Mouse (Mus musculus): ENCODE measurements around the gene Unc13c.

Unc13c gene

DNA sequence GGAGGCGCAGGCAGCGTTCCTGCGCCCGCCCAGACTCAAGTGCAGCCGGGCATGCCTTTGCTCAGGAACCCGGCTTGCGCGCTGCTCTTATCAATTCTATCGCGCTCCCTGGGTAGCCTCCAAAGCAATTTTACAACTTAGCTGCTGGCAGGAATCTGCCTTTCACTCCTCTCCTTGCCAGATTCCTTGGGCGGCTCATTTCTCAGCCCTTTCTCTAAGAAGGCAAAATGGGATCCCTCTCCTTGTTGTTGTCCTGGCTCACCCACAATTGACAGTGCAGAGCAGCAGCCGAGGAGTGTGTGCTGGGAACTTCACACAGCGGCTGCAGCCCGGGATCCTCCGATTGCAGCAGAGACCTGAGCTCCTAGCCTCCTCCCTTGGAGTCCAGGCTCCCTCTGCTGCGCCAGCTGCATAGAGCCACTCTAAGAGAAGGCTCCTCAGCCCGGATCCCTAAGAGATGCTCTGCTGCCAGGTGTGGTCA lies at the start of gene Unc13c:
Gene Unc13c (minus strand): TSS at position 326 of the 481 bp plus-strand sequence.
- peak; percentile 9 for DNase-seq (ENCODE audit: low read depth)

DNA sequence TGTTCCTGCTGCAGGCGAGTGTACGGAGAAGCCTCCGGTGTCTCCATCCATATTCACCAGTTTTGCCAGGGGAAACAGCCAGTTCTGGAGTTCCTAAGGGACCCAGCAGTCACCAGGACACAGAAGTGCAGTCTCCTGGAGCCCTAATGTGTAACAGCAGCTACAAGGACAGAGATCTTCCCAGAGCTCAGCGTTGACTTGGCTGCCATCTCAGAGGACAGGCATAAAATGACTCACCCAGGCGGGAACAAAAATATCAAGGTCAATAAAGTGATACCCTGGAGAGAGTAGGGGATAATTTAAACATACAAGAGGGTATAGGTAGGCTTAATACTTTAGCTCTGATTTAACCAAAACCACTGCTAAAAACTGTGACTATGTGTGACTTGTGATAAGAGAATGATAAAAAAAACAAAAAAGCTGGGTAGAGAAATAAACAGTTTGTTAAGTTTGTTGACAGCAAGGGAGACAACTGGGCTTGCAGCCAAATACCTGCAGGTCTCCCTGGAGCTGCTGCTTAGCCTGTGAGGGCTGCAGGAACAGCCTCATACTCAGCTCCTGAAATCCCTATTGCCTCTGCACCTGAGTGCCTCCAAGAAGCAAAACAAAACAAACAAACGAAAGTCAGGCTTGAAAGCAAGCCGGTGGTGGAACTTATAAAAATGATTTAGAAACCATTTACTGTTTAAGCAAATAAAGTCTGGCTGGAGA lies 39.4 kb upstream of the Unc13c start:
- no peak for DNase-seq (ENCODE audit: low read depth)

DNA sequence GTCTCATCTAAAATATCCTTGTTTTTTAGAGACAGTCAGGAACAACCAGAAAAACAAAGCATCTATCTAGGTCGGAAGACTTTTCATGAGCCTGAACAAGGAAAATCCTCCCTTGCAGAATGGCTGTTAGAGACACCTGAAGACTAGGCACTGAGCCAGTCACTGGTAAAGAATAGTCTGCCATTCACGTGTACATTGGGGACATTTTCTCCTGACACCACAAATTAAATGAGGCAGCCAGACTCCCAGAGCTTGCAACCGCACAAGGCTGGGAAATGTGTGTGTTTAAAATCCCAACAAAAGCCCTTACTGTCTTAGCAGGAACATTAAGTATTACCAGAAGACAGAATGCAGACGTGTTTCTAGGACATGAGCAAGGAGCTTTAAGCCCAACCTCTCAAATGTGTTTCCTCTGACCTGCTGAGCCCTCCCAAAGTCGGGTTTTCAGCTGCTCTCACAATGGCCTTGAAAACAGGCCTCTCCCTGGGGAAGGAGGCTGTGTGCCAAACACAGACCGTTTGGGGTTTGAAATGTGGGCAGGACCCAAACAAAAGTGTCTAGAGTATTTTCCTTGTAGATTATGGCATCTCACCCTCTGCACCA lies 33.7 kb upstream of the Unc13c start:
- peak; percentile 19 for DNase-seq (ENCODE audit: low read depth)

- no peak for DNase-seq (ENCODE audit: low read depth)
These were observed 19.3 kb upstream of the Unc13c start for GRCm38 (mm10) chr9:73988096-73988495.

DNA sequence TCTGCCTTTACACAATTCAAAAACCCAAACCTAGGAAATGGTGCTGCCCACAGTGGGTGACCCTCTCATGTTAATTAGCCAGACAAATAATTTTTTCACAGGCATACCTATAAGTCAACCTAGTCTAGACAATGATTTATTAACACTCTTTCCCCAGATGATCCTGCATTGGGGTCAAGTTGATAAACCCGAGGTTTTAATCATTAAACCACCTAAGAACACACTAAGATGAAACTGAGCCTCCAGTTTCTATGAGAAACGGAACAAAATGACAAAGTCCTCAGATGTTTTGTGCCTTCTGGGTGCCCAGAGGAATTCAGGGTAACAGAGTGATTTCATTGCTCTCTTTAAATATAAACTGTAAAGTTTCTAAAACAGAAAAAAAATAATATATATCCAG lies 18.5 kb upstream of the Unc13c start:
- no peak for DNase-seq (ENCODE audit: low read depth)

DNA sequence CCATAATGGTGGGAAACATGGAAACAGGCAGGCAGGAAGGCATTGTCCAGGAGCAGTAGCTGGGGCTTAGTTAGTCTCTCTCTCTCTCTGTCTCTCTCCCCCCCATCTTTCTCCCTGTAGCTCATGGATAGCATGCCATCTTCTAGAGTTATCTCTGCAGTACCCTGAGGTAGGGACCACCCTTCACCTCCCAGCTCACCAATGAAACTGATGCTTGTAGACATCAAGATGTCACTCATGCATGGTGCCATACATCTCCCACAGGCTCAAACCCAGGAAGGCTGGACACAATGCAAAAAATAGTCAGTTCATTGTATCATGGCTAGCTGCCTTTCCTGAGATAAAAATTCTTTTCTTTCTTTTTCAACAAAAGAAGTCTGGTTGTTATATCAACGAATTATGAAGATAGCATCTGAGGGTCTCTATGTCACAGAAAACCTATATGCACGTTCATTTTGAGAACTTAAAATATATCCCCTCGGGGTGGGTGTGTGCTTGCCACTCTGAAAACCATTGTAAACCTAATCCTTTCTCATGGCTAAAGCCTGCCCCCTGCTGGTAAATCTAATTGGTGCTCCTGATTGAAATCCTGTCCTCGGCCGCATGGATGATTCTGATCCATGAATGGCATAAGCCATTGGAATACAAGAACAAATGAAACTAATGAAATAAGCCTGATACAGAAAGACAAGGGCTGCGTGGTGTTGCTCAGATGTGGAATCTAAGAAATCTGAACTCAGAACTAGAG lies 14.0 kb upstream of the Unc13c start:
- DNase-seq (ENCODE audit: low read depth) = peak; percentile 15

- no peak for DNase-seq (ENCODE audit: low read depth)
These were observed 3.7 kb upstream of the Unc13c start for GRCm38 (mm10) chr9:73972327-73972988.

DNA sequence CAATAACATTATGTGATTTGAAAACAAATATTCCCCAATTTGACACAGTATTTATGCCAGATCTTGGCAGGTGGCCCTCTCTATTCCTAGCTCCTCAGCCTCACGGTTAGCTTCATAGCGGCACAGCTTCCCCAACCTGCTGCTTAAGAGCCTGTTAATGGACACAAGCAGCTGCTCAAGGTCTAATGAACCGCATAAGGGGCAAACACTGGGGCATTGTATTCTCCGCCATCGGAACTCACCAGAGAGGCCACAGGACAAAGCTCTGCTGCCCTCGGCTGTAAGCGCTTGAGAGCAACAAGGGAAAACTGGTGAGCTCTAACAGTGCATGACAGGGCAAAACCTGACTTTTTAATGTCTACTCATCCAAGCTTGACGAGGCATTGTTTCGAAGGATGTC lies 2.0 kb upstream of the Unc13c start:
- DNase-seq (ENCODE audit: low read depth) = no peak

GRCm38 (mm10) chr9:73965322-73965915 lies 3.3 kb downstream of the Unc13c start:
- DNase-seq (ENCODE audit: low read depth) = no peak

GRCm38 (mm10) chr9:73962471-73962870 lies 6.3 kb downstream of the Unc13c start:
- no peak for DNase-seq (ENCODE audit: low read depth)

- peak; percentile 13 for DNase-seq (ENCODE audit: low read depth)
These were observed 16.4 kb downstream of the Unc13c start for GRCm38 (mm10) chr9:73952331-73952730.

DNA sequence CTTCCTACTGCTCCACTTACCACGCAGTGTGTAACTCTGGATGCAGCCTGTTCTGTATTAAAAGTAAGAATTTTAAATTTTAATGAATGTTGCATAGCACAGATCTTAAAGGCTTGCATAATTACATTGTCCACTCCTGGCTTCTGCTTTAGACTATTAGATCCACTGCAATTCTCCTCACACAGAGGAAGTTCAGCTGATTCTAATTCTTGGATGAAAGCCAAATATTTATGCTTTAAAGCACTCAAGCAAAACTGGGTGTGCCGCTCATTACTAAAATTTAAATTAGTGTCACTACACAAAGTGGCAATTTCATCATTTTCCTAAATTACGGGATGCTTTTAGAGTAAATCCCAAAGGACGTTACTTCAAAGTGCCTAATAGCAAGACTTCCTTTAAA lies 17.2 kb downstream of the Unc13c start:
- no peak for DNase-seq (ENCODE audit: low read depth)

DNA sequence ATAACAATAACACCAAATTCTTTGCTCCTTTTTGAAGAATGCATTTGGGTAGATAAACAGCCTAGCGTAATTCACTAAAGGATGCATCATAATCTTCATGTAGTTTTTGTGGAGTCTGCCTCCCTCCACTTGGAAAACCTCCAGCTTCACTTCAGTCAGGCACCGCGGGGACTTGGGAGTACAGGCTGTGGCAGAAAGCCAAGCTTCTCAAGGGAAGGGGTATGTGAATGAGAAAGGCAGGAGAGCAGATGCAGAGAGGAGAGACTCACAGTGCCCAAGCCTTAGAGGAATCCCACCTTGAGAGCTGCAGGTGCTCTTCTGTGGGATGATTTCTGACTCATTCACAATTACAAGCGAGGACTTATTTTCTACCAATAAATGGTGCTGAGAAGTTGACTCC lies 33.9 kb downstream of the Unc13c start:
- no peak for DNase-seq (ENCODE audit: low read depth)

GRCm38 (mm10) chr9:73931988-73932387 lies 36.8 kb downstream of the Unc13c start:
- DNase-seq (ENCODE audit: low read depth) = no peak

- DNase-seq (ENCODE audit: low read depth) = no peak
These were observed 41.5 kb downstream of the Unc13c start for GRCm38 (mm10) chr9:73927276-73927675.

- no peak for DNase-seq (ENCODE audit: low read depth)
These were observed 46.2 kb downstream of the Unc13c start for GRCm38 (mm10) chr9:73922449-73923115.

DNA sequence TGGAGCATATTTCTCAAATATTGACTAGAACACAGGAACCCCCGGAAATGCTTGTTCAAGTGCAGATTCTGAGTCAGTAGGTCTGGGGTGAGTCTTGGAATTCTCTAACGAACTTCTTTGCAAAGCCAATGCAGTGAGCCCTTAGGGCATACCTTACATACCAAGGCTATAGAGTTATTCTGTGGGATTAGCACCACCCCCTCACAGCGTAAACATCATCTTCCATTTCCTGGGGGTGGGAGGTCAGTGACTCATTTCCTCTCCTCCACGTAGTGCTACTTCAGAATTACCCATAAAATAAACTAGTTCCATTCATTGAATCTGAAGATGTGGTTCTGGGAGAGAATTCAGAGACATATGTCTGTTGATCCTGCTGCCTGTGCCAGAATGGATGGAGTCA lies 62.8 kb downstream of the Unc13c start:
- DNase-seq (ENCODE audit: low read depth) = peak; percentile 13

- DNase-seq (ENCODE audit: low read depth) = no peak
These were observed 70.2 kb downstream of the Unc13c start for GRCm38 (mm10) chr9:73898516-73898915.

DNA sequence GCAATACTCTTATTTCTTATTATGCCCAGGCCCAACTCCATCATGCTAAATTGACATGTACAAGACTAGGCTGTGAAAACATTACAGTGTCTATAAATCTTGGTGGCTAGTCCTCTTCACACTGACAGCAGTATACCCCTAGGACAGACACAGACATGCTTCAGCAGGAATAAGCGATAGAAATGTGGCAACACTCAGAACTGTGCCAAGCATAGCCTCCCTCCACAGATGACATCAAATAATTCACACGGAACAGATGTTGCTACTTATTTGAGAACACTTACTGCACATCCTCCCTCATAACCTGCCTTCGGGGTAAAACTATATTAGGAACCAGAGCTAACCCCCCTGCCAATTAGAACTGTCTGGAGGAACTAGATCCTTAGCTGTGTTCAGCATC lies 72.6 kb downstream of the Unc13c start:
- DNase-seq (ENCODE audit: low read depth) = no peak

DNA sequence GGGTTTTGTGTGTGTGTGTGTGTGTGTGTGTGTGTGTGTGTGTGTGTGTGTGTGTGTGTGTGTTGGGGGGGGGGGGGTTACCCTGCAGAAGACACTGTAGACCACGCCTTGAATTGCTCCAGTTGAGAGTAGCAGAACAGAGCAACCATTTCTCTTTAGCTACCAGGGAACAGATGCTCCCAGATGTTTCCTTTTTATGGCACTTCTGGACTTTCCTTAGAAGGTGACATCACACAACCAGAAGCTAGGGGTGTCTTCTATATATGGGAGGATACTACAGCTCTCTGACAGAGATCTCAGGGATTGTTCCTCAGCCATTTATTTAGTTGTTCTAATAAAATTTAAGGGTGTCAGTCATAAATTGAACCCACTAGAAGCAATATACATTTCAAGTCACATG lies 85.2 kb downstream of the Unc13c start:
- DNase-seq (ENCODE audit: low read depth) = no peak

DNA sequence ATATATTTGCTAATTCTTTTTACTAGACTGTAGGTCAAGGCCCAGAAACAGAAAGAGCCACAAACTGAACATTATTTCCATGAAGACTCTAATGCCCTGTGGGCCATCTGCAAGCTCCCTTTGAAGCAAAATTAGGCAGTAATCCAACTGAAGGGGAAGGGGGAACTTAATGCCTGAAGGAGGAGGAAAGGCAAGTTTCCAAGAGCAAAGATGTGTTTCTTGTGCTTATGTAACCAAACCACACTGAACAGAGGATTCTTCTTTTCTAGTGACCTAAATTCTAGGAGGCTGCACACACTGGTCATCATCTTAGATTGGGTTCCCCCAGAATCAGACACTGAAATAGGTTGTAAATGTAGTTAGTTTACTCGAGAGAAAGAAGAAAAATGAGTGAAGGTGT lies 85.6 kb downstream of the Unc13c start:
- no peak for DNase-seq (ENCODE audit: low read depth)
